Mouse (Mus musculus) left cerebral cortex, postnatal 4 days (tissue): ENCODE measurements around the gene Sipa1l2. TPM values are rescaled to one million over a fixed set of nuclear protein-coding genes. Genes with fewer than 3 reads are reported as not detected.
A peak's percentile ranks its signal among the peaks of the same experiment; 100 is the strongest.

Source experiments
- DNase-seq: peaks from one replicate; pipeline ENCODE4 v3.0.0-alpha.2; 2022
- intact Hi-C: fragments of 180-260 bp; cut with DNase I; formaldehyde crosslinking; loops from one replicate; pipeline ENCODE4 v1.15.1; 2025
- total RNA-seq, 2 experiments: library from RNA; stranded (reverse); gene quantifications; 2 replicates each; pipeline ENCODE4 v1.2.3; 2021

Sipa1l2 gene
- total RNA-seq, 2 experiments from 2014 or later = 43.2 to 46.9 TPM

DNA sequence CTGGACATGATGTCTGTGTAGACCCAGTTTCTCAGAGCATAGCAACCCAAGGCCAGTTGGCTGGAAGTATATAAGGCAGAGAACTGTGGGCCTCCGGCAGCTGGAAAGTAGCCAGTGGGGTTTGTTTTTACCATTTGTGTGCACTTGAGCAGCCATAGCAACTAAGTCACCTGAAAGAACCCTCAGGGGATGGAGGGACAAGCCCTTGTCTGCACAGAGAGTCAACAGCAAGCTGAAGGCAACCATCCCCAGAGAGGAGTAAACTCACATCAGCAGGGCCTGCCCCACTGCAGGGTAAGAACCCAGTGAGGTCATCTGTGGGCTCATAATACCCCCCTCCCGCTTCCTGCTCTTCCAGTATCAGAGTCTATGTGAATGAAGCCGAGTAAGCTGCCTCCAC lies 14.7 kb upstream of the Sipa1l2 start:
- intact Hi-C loops = no loop called here
- no peak for DNase-seq

GRCm38 (mm10) chr8:125580426-125580825 lies 10.8 kb upstream of the Sipa1l2 start:
- no peak for DNase-seq
- intact Hi-C loops = no loop called here

GRCm38 (mm10) chr8:125576127-125576526 lies 6.5 kb upstream of the Sipa1l2 start:
- intact Hi-C loops = loop anchor here (5.0 to 10.0 kb wide), 3 partner anchors 159 to 511 kb away; no protein-coding TSS in a partner anchor
- no peak for DNase-seq

DNA sequence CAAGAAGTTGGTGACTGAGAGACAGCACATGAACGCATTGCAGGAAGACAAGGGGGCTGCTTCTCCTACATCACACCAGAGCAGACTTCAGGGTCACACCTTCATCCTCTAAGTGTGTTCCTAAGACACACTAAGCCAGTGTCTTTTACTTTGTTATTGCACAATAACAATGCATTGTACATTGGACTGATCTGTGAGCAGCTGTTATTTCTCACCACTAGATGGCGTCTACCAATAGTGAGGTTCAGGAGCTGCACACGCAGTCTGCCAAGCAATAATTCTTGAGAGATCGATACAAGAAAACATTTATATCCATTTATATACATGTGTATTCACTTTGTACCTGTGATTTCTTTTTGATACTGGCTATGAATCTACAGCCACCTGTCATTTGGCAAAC lies 4.7 kb upstream of the Sipa1l2 start:
- intact Hi-C loops = loop anchor here (5.0 to 10.0 kb wide), 3 partner anchors 161 to 509 kb away; no protein-coding TSS in a partner anchor
- no peak for DNase-seq

DNA sequence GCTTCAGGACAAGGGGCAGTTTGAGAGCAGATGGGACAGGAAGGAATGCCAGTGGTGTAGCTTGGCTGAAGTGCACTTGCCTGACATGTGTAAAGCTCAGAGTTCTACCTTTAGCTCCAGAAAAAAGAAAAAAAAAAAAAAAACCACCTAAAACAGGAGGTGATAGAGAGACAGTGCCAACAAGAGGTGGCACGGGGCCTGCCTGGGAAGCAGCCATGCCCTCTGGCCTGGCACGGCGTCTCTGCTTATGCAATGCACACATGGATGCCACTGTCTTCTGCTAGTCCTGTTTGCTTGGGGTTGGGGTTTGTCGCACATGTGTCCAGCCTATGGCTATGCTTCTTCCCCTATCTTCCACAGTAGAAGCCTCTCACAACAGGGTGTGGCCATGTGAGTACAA lies 2.6 kb upstream of the Sipa1l2 start:
- intact Hi-C loops = loop anchor here (5.0 to 10.0 kb wide), 3 partner anchors 163 to 507 kb away; no protein-coding TSS in a partner anchor
- no peak for DNase-seq

DNA sequence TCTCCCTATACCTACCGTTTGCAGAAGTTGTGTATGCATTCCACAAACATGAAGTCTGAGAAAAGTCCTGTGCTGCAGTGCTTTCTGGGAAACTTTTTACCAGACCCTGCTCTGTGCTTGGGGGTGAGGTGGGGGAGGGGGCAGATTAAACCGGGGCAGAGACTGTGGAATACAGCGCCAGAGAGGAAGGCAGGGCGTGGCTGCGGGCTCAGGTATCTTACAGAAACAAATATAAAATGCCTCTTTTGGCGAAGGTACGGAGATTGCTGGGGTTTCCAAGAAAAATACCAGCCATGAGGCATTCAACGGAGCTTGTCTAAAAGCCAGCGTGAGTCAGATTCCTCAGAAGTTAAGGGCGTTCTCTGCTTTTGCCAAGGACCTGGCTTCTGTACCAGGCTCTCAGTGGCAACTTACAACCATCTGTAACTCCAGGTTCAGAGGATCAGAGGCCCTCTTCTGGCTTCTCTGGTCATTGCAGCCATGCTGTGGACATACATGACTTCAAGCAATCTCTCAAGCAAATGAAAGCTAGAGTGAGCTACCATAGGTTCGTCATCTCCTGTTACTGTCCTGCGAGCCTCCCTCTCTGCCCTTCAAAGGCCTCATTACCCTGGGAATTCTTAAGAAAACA lies 1.3 kb upstream of the Sipa1l2 start:
- intact Hi-C loops = loop anchor here (5.0 to 10.0 kb wide), 3 partner anchors 164 to 506 kb away; no protein-coding TSS in a partner anchor
- DNase-seq = peak; percentile 55

DNA sequence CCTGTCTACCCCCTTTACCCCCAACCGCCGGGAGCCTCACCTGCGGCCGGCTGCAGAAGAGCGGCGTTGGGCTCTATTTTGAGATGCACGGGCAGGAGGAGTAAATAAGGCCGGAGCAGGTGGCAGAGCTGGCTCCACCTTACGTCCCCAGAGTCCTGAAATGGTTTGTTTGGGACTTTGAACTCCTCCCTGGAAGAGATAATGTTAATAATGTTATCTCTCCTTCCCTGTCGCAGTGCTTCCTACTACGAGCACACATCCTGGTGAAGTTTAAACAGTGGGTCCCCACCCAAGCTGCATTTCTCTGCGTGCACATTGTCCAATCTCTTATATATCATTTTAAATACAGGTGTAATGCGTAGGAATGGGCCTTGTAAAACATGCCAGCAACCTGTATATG lies 781 bp upstream of the Sipa1l2 start:
- intact Hi-C loops = loop anchor here (5.0 to 10.0 kb wide), 3 partner anchors 164 to 506 kb away; no protein-coding TSS in a partner anchor
- DNase-seq = no peak

- intact Hi-C loops = loop anchor here (5.0 to 10.0 kb wide), 2 partner anchors 94 to 387 kb away; no protein-coding TSS in a partner anchor
- peak; percentile 48 for DNase-seq
These were observed 616 bp downstream of the Sipa1l2 start for GRCm38 (mm10) chr8:125568851-125569532.

DNA sequence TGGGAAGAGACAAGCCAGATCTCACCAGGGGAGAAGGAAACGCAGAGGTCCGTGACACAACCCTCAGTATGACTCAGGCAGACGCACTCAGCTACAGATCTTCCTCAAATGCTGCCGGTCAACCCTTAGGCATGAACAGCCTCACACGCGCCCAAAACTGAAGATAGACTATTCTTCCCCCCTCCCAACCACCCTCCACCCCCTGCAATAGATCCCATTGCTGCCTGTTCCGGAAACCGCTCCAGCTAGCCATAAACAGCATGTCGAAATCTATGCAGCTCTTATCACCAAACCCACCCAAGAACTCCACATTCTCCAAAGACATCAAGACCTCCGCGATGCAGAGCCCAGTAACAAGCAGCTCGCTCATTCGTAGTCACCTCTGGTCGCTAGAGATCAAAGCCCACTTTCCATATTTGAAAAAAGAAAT lies 1.2 kb downstream of the Sipa1l2 start:
- no peak for DNase-seq
- intact Hi-C loops = loop anchor here (5.0 to 10.0 kb wide), 2 partner anchors 94 to 386 kb away; no protein-coding TSS in a partner anchor

GRCm38 (mm10) chr8:125567569-125567968 lies 2.0 kb downstream of the Sipa1l2 start:
- intact Hi-C loops = loop anchor here (5.0 to 10.0 kb wide), 2 partner anchors 93 to 385 kb away; no protein-coding TSS in a partner anchor
- DNase-seq = no peak

DNA sequence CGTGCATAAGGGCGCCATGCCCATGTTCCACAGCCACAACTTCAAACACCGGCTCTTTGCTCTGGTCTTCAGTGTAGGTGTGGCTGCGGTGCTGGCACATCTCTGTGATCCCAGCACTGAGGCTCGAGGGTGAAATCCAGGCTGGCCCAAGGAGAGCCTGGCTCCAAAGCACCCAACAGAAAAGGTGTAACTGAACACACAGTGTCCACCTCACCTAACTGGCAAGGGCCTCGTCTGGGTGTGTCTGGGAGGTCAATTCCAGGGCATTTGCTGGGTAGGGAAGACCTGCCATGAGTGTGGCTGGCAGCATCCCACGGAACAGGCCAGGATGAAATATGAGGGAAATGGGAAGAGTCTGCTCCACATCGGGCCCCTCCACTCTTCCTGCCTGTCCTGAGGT lies 6.7 kb downstream of the Sipa1l2 start:
- intact Hi-C loops = loop anchor here (10.0 kb wide), 1 partner anchor 88 kb away; no protein-coding TSS in a partner anchor
- DNase-seq = no peak

GRCm38 (mm10) chr8:125560825-125561490 lies 8.7 kb downstream of the Sipa1l2 start:
- no peak for DNase-seq
- intact Hi-C loops = loop anchor here (10.0 kb wide), 1 partner anchor 86 kb away; no protein-coding TSS in a partner anchor

DNA sequence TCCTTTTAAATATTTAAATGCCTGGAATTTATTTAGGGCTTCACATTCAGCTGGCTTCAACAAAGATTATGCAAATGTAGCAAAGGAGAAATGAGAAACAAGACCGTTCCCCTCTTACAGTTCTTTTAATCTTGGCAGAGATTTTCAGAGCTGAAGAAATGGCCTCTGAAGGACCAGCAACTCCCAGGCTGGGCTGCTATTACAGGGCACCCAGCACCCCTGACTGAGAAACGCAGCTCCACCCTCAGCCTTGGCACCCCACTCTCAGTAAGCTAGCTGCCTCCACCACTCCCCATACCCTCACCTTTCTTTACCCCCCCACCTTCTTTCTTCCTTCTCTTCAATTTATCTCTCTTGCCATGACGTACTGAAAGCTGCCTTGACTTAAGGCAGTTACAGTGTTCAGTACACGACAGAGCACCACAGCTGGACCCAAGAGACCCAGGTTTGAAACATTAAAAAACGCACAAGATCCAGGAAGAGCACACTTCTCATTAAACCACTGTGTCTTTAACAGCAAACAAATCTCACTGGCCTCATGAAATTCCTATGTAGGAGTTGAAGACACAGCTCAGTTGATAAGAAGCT lies 10.4 kb downstream of the Sipa1l2 start:
- intact Hi-C loops = no loop called here
- DNase-seq = no peak

DNA sequence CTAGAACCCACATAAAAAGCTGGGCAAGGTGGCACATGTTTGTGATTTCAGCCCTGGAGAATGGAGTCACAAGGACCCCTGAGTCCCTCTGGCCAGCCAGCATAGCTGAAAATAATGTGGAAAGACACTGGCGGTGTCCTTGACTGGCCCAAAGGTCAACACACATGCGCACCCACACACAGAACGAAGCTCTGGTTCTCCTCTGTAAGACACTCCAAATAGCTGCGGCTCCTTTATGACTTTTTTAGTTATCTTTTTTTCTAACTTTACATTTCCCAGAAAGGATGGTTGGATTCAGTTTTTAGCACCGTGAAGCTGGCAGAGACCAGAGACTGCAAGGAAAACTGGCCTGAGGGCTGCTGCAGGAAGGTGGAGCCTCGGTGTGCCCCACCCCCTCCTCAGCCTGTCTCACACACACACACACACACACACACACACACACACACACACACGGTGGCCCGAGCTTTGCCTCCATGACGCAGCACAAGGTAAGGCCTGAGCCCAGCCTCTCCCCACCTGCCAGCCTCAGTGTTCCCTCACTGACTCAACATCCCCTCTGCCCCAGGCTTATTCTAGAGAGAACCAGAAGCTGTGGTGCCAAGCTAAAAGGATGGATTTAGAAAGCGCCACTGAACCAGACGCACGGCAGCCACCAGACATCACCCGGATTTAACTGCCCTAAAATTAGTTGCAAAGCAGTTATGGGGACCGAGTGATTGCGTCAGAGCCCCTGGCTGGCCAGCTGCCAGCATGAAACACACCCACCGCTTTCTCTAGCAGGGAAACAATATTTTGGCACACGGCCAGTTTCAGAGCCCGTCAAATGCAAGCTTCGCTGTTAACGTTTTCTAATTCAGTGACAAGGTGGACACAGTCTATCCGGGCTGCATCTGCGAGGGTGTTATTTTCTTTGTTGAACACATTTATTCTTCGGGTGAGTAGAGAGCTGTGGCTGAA lies 11.2 kb downstream of the Sipa1l2 start:
- DNase-seq = peak; percentile 82
- intact Hi-C loops = no loop called here

DNA sequence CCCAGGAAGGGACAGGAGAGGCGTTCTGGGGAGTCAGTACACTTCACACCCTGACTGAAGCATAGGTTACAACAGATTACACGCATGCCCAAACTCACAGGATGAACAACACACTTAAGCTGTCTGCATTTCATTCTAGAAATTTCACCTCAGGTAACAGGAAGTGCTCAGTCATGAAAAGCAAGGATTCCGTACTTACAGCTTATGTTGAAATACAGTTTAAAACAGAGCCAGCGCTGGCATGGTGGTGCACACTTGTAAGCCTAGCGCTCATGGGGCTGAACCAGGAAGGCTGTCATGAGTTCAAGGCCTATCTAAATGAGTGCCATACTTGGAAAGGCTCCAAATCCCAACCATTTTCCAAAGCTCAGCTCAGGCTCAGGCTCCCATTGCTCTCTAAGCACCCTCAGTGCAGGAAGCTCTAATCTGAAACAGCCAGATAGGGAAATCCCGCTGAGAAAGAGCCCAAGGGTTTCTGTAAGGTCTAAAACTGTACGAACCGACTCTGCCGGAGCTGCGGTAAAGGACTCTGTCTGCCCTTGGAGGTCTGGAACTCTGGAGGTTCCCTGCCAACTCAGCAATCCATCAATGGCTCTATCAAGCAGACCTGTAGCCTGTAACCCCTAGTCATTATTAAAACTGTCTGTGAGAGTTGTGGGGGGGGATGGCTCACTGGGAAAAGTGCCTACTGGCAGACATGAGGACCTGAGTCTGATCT lies 12.1 kb downstream of the Sipa1l2 start:
- intact Hi-C loops = no loop called here
- DNase-seq = no peak

- intact Hi-C loops = no loop called here
These were observed 12.9 kb downstream of the Sipa1l2 start for GRCm38 (mm10) chr8:125556706-125557105.

GRCm38 (mm10) chr8:125550567-125550966 lies 19.0 kb downstream of the Sipa1l2 start:
- DNase-seq = no peak
- intact Hi-C loops = no loop called here

More at GRCm38 (mm10) chr8:125556706-125557105, 12.9 kb downstream of the Sipa1l2 start:
- DNase-seq = no peak

- intact Hi-C loops = no loop called here
- DNase-seq = no peak
These were observed 22.3 kb downstream of the Sipa1l2 start for GRCm38 (mm10) chr8:125547296-125547695.

GRCm38 (mm10) chr8:125545866-125546265 lies 23.7 kb downstream of the Sipa1l2 start:
- intact Hi-C loops = no loop called here
- no peak for DNase-seq
